Mouse (Mus musculus): ENCODE results near the gene Ctdnep1.
A peak's percentile ranks its signal among the peaks of the same experiment; 100 is the strongest.

Ctdnep1 gene

GRCm38 (mm10) chr11:70029130-70029801 lies 48.3 kb downstream of the Ctdnep1 start:
- peak; percentile 99 for DNase-seq (ENCODE audit: low spot score)

GRCm38 (mm10) chr11:70029829-70030550 lies 49.0 kb downstream of the Ctdnep1 start:
- no peak for DNase-seq (ENCODE audit: low spot score)

GRCm38 (mm10) chr11:70030651-70031320 lies 49.8 kb downstream of the Ctdnep1 start:
- DNase-seq (ENCODE audit: low spot score) = no peak

GRCm38 (mm10) chr11:70031321-70031670 lies 50.3 kb downstream of the Ctdnep1 start:
- no peak for DNase-seq (ENCODE audit: low spot score)

GRCm38 (mm10) chr11:70038174-70038573 lies 57.2 kb downstream of the Ctdnep1 start:
- no peak for DNase-seq (ENCODE audit: low spot score)

GRCm38 (mm10) chr11:70039631-70040030 lies 58.7 kb downstream of the Ctdnep1 start:
- DNase-seq (ENCODE audit: low spot score) = no peak

GRCm38 (mm10) chr11:70040184-70040583 lies 59.2 kb downstream of the Ctdnep1 start:
- no peak for DNase-seq (ENCODE audit: low spot score)

Measured in MN1 (cell line).